Mouse (Mus musculus): ENCODE measurements around the gene Olfr828. TPM values are rescaled to one million over a fixed set of nuclear protein-coding genes. Genes with fewer than 3 reads are reported as not detected.

Gene Olfr828
- total RNA-seq (2023), result not detected in 2 replicates

GRCm38 (mm10) chr9:18819426-18819825, at the start of gene Olfr828:
Gene Olfr828 (minus strand): TSS chr9:18819526.

GRCm38 (mm10) chr9:18854633-18855032, 35.3 kb upstream of the Olfr828 start, which contains the start of gene Olfr829:
Gene Olfr829 (plus strand): TSS chr9:18854933.

Other genes starting within 250 kb of the Olfr828 start
- gene Muc16, start 145.0 kb downstream of the Olfr828 start, total RNA-seq (2023), result not detected in 2 replicates
- gene Olfr24, start 55.5 kb downstream of the Olfr828 start, total RNA-seq (2023), result not detected in 2 replicates
- gene Olfr829, start 35.4 kb upstream of the Olfr828 start, total RNA-seq (2023), result not detected in 2 replicates
- not detected in 2 replicates for gene Olfr830, start 55.2 kb upstream of the Olfr828 start, total RNA-seq (2023)
- not detected in 2 replicates for gene Olfr832, start 117.6 kb upstream of the Olfr828 start, total RNA-seq (2023)
- gene Olfr834, start 168.5 kb upstream of the Olfr828 start, total RNA-seq (2023), result not detected in 2 replicates
- not detected in 2 replicates for gene Olfr835, start 213.2 kb upstream of the Olfr828 start, total RNA-seq (2023)

Data from neutrophil, adult 65 days (primary cell).